Mouse (Mus musculus) limb, embryonic 12.5 days (tissue): ENCODE results near the gene Gng11. TPM values are rescaled to one million over a fixed set of nuclear protein-coding genes. Genes with fewer than 3 reads are reported as not detected.

ENCODE experiments used
- ATAC-seq: fragments of 200-750 bp; cut with Nextera tagmentation; 2 replicates; pipeline ENCODE4 v1.8.0; 2017; ENCODE audit warnings: low read depth, moderate TSS enrichment; ENCODE audit not compliant: insufficient number of reproducible peaks, insufficient read depth, low FRiP score, low TSS enrichment
- H3K27ac ChIP-seq: fragments of 300-500 bp; sonication (generic); 2 replicates; pipeline ENCODE4 v1.5.1; 2016; ENCODE audit warnings: mild to moderate bottlenecking, moderate library complexity
- H3K27me3 ChIP-seq: fragments of 300-500 bp; sonication (generic); 2 replicates; pipeline ENCODE4 v1.6.1; 2016; ENCODE audit warnings: mild to moderate bottlenecking, moderate library complexity
- H3K36me3 ChIP-seq: fragments of 300-500 bp; sonication (generic); 2 replicates; pipeline ENCODE4 v1.6.1; 2016; ENCODE audit warnings: mild to moderate bottlenecking, moderate library complexity
- H3K4me1 ChIP-seq: fragments of 300-500 bp; sonication (generic); replicated peaks from 2 replicates; pipeline ENCODE4 v1.6.1; 2016
- H3K4me2 ChIP-seq: fragments of 300-500 bp; sonication (generic); 2 replicates; pipeline ENCODE4 v1.6.1; 2016; ENCODE audit warnings: mild to moderate bottlenecking, moderate library complexity
- H3K4me3 ChIP-seq: fragments of 300-500 bp; sonication (generic); replicated peaks from 2 replicates; pipeline ENCODE4 v1.5.1; 2016; ENCODE audit warnings: mild to moderate bottlenecking
- H3K9ac ChIP-seq: fragments of 300-500 bp; sonication (generic); replicated peaks from 2 replicates; pipeline ENCODE4 v1.6.1; 2016; ENCODE audit warnings: mild to moderate bottlenecking, moderate library complexity
- H3K9me3 ChIP-seq: fragments of 300-500 bp; sonication (generic); 2 replicates; pipeline ENCODE4 v1.6.1; 2016; ENCODE audit warnings: mild to moderate bottlenecking, moderate library complexity
- WGBS: fragments of 180-500 bp; shearing (Covaris S2); methylation state at CpG from one replicate; pipeline ENCODE4 v1.1.7; 2016; 5-methylcytosine and 5-hydroxymethylcytosine counted together
- polyA plus RNA-seq: library from polyadenylated mRNA; unstranded; fragments of >200 nt; fragmentation: Nextera tagmentation; extraction: Ambion mirVana; gene quantifications from 2 replicates; pipeline ENCODE4 v1.2.1, GENCODE M21; 2016

Gng11 gene
- polyA plus RNA-seq, 1 experiment from 2014 or later: 61.9 TPM

- Histone ChIP-seq H3K4me2 (peak overlapping the region; percentile 69), H3K9me3 (no peaks in the 10 kb centered on the region), H3K27me3 (no peaks in the 10 kb centered on the region), H3K36me3 (no peaks in the 10 kb centered on the region), H3K27ac (no peak overlapping the region), H3K4me3 (peak overlapping the region; percentile 48), H3K9ac (no peak overlapping the region), H3K4me1 (peaks cover 4% of the 10 kb centered on the region; the same call in 1 of the 2 replicates)
- ATAC-seq: no peak; the same call in 1 of the 2 replicates
- 79% methylated on average over 2 of the region's 2 CpGs for WGBS
These were observed 1.1 kb downstream of the Gng11 start for GRCm38 (mm10) chr6:4004808-4005207.

GRCm38 (mm10) chr6:4008501-4009040, 4.9 kb downstream of the Gng11 start:
- no peaks in the 10 kb centered on the region for H3K9me3 ChIP-seq
- H3K36me3 ChIP-seq: no peaks in the 10 kb centered on the region
- H3K27me3 ChIP-seq: no peaks in the 10 kb centered on the region
- H3K9ac ChIP-seq: no peak overlapping the region
- 60% methylated on average over 2 of the region's 2 CpGs for WGBS
- H3K4me3 ChIP-seq: no peak overlapping the region
- H3K4me1 ChIP-seq: peaks cover 4% of the 10 kb centered on the region; the same call in 1 of the 2 replicates
- no peak overlapping the region for H3K4me2 ChIP-seq
- no peak overlapping the region for H3K27ac ChIP-seq
- no peak for ATAC-seq

- Histone ChIP-seq H3K27me3 (no peaks in the 10 kb centered on the region), H3K27ac (no peak overlapping the region), H3K4me1 (0 out of 2 replicates have a peak, but pooled peaks cover 4% of the 10 kb centered on the region), H3K4me3 (no peak overlapping the region), H3K4me2 (no peak overlapping the region), H3K36me3 (no peaks in the 10 kb centered on the region), H3K9ac (no peak overlapping the region), H3K9me3 (no peaks in the 10 kb centered on the region)
- ATAC-seq: no peak
These were observed 5.8 kb downstream of the Gng11 start for GRCm38 (mm10) chr6:4009548-4009947.

- 63% methylated on average over 1 of the region's 1 CpGs for WGBS
- H3K36me3 ChIP-seq: no peaks in the 10 kb centered on the region
- H3K27me3 ChIP-seq: no peaks in the 10 kb centered on the region
- H3K4me3 ChIP-seq: no peak overlapping the region
- H3K27ac ChIP-seq: no peak overlapping the region
- no peaks in the 10 kb centered on the region for H3K4me1 ChIP-seq
- H3K9me3 ChIP-seq: no peaks in the 10 kb centered on the region
- no peak overlapping the region for H3K4me2 ChIP-seq
- ATAC-seq: no peak
- H3K9ac ChIP-seq: no peak overlapping the region
These were observed 18.9 kb downstream of the Gng11 start for GRCm38 (mm10) chr6:4022645-4023044.

- H3K4me2 ChIP-seq: no peak overlapping the region
- H3K27me3 ChIP-seq: no peaks in the 10 kb centered on the region
- H3K9ac ChIP-seq: no peak overlapping the region
- no peaks in the 10 kb centered on the region for H3K4me1 ChIP-seq
- 61% methylated on average over 2 of the region's 2 CpGs for WGBS
- no peak overlapping the region for H3K4me3 ChIP-seq
- no peak for ATAC-seq
- no peaks in the 10 kb centered on the region for H3K36me3 ChIP-seq
- no peak overlapping the region for H3K27ac ChIP-seq
- no peaks in the 10 kb centered on the region for H3K9me3 ChIP-seq
These were observed 22.7 kb downstream of the Gng11 start for GRCm38 (mm10) chr6:4026367-4026766.

GRCm38 (mm10) chr6:4030956-4031355, 27.3 kb downstream of the Gng11 start:
- no peak for ATAC-seq
- H3K27ac ChIP-seq: no peak overlapping the region
- 71% methylated on average over 3 of the region's 3 CpGs for WGBS

GRCm38 (mm10) chr6:4041821-4042220, 38.1 kb downstream of the Gng11 start:
- WGBS: 89% methylated on average over 1 of the region's 1 CpGs
- H3K27ac ChIP-seq: no peak overlapping the region
- H3K9ac ChIP-seq: no peak overlapping the region
- no peaks in the 10 kb centered on the region for H3K27me3 ChIP-seq
- H3K4me2 ChIP-seq: no peak overlapping the region
- no peak for ATAC-seq
- no peak overlapping the region for H3K4me3 ChIP-seq
- H3K36me3 ChIP-seq: no peaks in the 10 kb centered on the region
- H3K9me3 ChIP-seq: no peaks in the 10 kb centered on the region
- no peaks in the 10 kb centered on the region for H3K4me1 ChIP-seq

More at GRCm38 (mm10) chr6:4030956-4031355, 27.3 kb downstream of the Gng11 start:
- Histone ChIP-seq H3K9me3 (no peaks in the 10 kb centered on the region), H3K9ac (no peak overlapping the region), H3K4me3 (no peak overlapping the region), H3K27me3 (no peaks in the 10 kb centered on the region), H3K4me1 (no peaks in the 10 kb centered on the region), H3K36me3 (no peaks in the 10 kb centered on the region), H3K4me2 (no peak overlapping the region)

- Histone ChIP-seq H3K4me2 (no peak overlapping the region), H3K36me3 (no peaks in the 10 kb centered on the region), H3K27me3 (no peaks in the 10 kb centered on the region), H3K4me3 (no peak overlapping the region), H3K27ac (no peak overlapping the region), H3K4me1 (no peaks in the 10 kb centered on the region), H3K9ac (no peak overlapping the region), H3K9me3 (no peaks in the 10 kb centered on the region)
- 89% methylated on average over 1 of the region's 1 CpGs for WGBS
- no peak for ATAC-seq
These were observed 43.5 kb downstream of the Gng11 start for GRCm38 (mm10) chr6:4047200-4047599.

- ATAC-seq: no peak
- no peaks in the 10 kb centered on the region for H3K27me3 ChIP-seq
- no peak overlapping the region for H3K4me2 ChIP-seq
- no peaks in the 10 kb centered on the region for H3K9me3 ChIP-seq
- no peak overlapping the region for H3K27ac ChIP-seq
- no peaks in the 10 kb centered on the region for H3K36me3 ChIP-seq
- no peak overlapping the region for H3K9ac ChIP-seq
- H3K4me1 ChIP-seq: no peaks in the 10 kb centered on the region
- 76% methylated on average over 1 of the region's 1 CpGs for WGBS
- H3K4me3 ChIP-seq: no peak overlapping the region
These were observed 49.1 kb downstream of the Gng11 start for GRCm38 (mm10) chr6:4052843-4053242.

GRCm38 (mm10) chr6:4054387-4054786, 50.7 kb downstream of the Gng11 start:
- Histone ChIP-seq H3K27ac (no peak overlapping the region), H3K4me3 (no peak overlapping the region), H3K4me2 (no peak overlapping the region), H3K36me3 (no peaks in the 10 kb centered on the region), H3K9me3 (no peaks in the 10 kb centered on the region), H3K27me3 (no peaks in the 10 kb centered on the region), H3K9ac (no peak overlapping the region), H3K4me1 (no peaks in the 10 kb centered on the region)
- no peak for ATAC-seq
- 90% methylated on average over 4 of the region's 4 CpGs for WGBS
